Mouse (Mus musculus) testis, postnatal 14 days (tissue): ENCODE data around the gene Rap1b.
"Not testable (repeated sequence)": the region's sequence is repeated elsewhere in the genome, so short reads cannot be mapped to it uniquely, and the experiment has no call there.

Source experiments
- DNase-seq: peaks from one replicate; pipeline ENCODE4 v3.0.0; 2021; ENCODE audit warnings: low spot score

Rap1b gene

DNA sequence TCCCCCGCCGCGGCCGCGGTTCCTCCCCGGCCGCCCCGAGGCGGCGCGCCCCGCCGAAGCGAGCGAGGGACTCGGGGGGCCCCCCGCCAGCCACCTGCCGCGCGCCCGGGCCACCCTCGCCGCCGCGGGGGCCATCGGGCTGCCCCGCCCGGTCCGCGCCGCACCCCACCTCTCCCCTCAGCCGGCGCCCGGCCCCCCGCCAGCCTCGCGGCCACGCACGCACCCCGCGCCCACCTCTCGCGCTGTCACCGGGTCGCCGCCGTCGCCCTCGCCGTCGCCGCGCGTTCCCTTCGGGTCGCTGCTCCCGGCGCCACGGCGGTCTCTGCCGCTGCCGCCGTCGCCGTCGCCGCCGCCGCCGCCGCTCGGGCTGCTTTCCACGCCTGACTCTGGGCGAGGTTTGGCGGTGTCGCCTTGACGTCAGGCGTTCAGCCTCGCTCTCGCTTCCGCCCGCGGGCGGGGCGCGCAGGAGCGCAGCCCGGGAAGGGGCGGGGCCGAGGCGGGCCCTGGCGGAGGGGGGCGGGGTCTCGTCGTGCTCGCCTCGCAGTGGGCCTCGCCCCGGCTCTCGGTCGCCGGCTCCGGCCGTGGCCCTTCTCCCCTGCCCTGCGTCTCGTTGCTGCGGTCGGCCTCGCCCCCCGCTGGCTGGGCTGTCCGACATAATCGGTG lies at the start of gene Rap1b:
Gene Rap1b, minus strand, starts transcription at position 439 of the 663 bp plus-strand sequence.
- peak; percentile 94 for DNase-seq

DNA sequence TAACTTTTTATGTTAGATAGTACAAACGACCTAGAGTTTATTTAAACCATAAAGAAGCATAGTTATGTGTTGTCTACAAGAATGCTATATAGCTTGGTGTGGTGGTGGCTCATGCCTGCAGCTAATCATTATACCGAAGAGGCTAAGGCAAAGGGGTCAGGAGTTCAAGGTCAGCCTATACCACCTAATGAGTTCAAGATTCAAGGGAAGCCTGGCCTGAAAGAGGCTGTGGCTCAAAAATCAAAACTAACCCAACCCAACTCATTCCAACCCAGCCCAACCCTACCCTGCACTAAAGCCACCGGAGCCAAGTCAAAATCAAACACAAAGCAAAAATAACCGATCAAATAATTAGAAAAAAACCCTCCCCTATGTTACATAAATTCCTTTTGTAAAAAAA lies 49.4 kb upstream of the Rap1b start:
- no peak for DNase-seq

DNA sequence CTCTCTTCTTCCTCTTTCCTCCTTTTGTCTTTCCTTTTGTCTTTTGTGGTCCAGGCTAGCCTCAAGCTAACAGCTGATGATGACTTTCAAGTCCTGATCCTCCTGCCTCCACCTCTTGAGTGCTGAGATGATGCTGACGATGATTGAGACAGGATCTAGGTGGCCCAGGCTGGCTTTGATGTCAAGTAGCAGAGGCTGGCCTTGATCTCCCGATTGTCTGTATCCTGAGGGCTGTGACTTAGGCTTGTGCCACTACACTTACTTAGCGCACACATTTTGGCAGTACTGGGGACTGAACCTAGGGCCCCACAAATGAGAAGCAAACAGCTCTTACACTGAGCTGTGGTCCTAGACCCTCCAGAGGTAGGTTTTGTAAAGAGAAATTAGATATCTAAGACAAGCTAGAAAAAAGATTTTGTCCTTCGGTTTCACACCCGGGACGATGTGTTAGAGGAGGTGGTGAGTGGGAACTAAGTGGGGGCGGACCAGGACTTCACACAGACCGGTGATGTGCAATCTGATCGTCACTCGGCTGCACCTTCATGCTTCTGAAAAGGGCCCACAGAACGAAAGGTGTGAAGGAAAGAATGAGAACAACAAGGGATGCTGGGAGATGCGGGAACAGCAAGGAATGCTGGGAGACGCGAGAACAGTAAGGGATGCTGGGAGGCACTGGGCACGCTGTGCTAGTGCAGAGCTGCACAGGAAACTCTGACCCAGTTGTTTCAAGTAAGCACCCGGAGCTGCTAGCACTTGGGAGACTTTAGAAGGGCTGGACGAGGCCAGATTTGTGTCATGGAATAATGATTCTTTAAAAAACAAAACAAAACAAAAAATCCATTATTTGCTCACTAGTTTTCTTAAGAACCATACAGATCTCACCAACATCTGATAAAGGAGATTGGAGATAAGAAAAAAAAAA lies 48.5 kb upstream of the Rap1b start:
- no peak for DNase-seq

DNA sequence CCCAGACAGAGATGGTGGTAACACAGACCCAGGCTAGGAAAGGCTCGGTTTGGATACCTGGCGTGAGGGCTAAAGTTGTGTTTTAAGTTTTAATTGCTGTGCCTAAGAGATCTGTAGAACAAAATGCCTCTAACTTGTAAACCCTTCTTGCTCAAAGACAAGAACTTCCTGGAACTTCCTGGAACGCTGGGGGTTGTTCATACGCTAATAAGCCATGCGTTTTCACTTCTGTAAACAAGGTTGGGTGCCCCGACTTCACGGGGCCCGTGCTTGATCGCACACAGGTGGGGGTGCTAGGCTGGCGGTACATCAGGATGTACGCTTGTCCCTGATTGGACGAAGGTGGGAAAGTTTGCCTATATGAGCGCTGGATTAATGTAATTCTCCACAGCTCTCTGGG lies 47.3 kb upstream of the Rap1b start:
- DNase-seq = not testable (repeated sequence)

DNA sequence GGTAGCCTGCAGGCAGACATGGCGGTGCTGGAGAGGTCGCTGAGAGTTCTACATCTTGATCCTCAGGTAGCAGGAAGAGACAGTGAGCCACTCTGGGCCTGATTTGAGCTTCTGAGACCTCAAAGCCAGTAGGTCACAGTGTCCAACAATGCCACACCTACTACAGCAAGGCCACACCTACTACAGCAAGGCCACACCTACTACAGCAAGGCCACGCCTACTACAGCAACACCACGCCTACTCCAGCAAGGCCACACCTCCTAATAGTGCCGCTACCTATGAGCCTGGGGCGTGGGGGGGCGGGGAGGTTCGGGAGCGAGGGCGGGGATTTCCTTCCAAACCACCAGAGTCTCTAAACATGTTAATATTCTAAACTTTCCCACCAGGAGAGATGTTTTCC lies 45.5 kb upstream of the Rap1b start:
- peak; percentile 17 for DNase-seq

DNA sequence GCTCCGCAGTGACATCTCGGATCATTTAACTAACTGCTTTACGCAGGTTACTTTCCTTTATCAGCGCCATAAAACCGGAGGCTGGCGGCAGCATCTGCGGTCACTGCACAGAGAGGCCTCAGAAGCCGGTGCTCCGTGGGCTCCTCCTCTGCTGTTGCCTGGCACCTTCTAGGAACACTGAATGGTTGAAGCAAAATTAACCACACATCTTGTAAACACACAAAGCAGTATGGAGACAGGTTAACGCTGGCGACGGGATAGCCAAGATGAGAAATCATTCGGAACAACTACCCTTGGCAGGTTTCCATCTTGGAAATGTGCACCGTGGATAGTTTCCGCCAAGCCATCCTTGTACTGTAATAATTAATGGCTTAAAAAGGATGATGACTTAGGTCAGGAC lies 43.0 kb upstream of the Rap1b start:
- no peak for DNase-seq

DNA sequence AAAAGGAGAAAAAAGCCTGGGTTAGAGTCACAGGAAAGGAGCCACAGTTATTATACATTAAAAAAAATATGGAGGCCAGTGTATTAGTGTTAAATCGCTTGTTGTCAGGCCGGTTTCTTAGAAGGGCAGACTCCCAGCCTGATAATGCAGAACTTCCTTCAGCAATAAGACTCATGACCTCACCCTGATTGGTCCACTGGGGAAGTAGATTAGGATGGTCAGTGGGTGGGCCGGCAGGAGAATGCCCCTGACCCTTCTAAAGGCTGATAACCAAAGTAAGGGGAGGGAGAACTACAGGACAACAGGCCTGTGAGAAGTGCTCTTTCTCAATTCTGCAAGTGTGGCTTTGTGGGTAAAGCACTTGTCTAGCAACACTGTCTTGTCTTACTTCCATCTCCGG lies 39.5 kb upstream of the Rap1b start:
- DNase-seq = no peak

DNA sequence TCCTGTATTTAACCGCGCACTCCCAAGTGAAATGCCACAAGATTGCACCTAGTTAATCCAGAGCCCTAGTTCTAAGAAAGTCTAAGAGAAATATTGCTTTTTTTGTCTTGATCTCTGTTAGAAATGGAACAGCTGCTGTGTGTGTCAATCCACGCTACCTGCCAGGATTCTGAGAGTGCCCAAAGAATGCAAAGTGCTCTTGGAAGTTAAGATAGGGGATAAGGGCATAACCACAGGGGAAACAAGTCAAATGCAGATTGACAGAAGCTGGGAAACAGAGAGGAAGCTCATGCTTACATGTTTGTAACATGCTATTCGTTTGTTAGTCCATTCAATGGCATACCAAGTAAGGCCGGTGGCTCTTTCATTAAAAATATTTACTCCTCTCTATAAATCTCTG lies 38.9 kb upstream of the Rap1b start:
- DNase-seq = no peak

DNA sequence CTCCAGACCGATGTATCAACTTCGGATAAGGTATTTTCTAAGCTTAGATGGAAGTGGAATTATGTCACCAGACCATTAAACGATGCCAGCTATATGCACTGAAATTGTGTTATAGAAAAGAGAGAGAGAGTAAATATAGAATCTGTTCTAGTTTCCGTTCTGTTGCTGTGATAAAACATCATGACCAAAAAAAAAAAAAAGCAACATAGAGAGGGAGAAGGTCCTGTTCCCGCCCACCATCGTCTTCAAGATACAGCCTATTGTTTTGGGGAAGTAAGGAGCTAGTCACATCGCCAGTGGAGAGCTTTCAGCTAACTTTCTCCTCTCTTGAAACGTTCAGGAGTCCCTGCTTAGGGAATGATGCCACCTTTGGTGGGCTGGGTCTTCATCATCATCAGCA lies 37.6 kb upstream of the Rap1b start:
- no peak for DNase-seq

DNA sequence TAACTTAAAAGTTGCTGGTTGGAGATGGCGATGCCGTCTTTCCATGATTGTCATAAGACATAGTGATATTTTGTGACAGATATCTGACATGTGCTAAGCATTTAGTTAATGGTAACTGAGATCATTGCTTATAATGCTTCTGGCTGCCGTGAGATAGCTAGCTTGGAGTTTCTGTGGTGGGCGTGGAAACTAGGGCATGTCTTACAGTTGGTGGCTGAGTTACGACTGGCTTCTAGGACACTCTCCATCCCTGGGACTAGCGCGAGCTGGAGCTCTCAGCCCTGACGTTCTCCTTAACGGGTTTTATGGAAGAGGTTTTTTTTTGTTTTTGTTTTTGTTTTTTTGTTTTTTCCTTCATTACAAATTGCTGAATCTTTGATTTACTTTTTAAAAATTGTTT lies 32.8 kb upstream of the Rap1b start:
- DNase-seq = no peak

DNA sequence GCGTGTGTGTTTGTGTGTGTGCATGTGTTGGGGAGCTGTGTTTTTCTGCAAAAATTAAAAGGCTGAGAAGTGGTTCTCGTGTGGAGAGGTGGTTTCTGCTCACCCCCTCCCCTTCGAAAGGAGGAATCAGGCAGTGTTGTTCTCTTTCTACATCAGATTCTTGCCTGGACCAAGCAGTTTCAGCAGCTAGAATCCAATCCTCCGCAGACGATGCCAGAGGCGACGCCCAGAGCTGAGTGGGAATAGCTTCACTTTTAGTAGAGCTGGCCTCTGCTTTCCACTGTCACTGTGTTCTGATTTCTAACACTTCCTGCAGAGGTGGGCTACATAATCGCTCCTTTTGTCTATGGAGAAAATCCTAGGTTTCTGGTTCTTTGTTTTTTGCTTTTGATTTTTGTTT lies 31.0 kb upstream of the Rap1b start:
- DNase-seq = no peak

DNA sequence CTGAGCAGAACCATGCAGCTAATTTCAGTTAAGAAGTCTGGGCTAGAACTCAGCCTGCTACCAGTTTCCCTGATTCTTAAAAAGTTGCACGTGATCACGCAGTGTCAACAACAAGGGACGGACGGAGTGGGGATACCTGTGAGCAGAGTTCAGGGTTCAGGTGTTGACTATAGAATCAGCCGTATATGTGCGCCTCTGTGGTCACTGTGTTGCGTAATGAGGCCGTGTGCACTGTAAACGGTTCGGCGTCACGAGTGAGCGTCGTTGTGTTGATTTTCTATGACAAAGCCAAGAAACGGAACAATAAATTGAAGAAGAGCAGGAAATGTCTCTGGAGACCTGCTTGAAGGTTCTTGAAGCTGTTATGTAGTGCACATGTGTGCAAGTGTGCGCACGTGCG lies 30.6 kb upstream of the Rap1b start:
- DNase-seq = no peak

DNA sequence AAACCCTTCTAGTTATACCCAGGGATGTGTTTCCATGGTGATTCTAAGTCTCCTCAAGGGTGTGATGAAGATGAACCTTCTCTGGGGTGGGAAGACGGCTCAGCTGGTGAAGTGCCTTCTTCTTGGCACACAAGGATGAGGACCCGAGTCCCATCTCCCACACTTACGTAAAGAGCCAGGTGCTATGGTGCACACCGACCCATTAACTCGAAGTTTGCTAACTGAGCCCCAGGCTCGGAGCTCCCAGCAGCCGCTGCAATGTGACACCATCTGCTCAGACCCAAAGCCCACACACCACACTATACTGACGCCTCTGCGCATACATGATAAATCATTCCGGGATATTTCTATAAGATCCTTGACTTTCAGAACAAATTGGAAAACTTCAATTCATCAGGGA lies 29.1 kb upstream of the Rap1b start:
- DNase-seq = no peak

DNA sequence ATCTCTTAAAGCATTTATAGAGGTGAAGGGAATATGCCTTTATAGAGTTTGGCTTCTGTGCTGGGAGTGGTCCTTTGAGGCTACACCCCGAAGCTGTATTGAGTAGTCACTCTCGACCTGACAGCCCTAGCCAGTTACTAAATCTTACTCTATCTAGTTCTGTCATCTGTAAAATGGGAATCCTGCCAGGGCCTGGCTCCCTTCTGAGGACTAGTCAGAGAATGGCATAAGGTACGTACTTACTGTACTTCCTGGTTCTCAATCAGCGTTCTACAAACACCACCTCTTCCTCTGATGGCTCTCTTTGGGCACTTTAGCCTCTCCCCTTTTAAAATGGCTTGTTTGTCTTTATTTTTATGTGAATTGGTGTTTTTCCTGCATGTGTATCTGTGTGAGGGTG lies 28.1 kb upstream of the Rap1b start:
- DNase-seq = no peak

DNA sequence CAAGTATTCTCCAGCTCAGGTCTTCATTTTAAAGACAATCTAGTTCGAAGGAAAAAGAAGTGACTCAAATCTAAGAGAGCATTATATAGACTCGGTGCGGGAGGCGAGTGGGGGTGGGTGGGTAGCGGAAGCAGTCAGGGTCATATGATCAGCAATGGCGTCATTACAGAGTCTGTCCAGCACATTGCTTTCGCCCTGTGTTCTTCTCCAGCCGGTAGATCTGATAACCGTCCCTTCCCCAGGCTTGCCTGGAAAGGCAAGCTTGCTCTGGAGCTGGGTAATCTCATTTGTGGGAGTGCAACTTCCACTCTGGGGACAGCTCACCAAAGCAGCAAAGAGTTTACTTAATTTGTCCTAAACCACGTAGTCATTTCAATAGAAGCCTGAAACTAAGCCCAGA lies 26.6 kb upstream of the Rap1b start:
- no peak for DNase-seq

DNA sequence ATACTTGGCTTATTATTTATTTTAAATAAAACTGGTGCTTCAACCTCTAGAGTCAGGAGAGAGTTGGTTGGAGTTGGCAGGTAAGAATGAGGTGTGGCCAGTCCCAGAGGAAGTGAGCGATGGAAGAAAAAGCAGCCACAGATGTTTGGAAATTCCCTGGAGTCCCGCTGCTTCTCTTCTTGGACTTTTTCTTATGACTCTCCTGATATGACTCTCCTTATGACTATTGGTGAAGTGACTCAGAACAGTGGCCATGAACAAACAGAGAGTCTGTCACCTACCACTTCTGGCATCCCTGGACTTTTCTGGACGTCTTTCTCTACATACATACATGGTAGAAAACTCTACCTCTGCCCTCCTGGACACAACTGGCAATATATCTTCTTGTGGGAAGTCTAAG lies 21.5 kb upstream of the Rap1b start:
- no peak for DNase-seq

DNA sequence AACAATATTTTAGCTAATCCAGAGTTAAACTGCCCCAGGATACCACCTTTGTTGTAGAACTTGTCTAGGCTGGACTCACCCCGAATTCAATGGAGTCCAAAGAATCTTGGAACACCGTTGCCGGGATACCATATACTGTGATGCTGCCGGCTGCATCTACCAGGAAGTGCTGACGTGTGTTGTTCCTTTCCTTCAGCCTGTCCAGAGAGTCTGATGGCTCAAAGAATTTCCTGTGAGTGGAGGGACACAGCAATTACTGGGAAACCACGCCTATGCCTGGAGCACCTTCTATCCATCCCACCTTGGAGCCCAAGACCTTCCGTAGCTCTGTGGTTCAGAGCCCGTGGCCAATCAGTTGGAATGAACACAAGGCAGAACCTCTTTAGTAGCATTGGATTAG lies 20.8 kb upstream of the Rap1b start:
- DNase-seq = no peak

DNA sequence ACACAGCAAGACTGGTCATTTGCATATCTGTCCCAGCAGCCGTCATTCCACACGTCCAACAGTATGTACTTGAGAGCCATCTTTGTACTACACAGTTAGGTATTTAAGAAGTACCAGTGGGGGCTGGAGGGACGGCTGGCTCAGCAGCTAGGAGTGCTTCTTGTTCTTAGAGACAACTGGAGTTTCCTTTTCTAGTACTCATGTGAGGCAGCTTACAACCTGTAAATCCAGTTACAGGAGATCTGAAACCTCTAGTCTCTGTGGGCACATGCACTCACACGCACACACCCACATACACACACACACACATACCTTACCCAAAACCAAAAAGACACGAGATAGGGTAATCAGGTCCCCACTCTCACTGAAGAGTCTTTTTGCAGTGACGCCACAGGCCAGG lies 18.9 kb upstream of the Rap1b start:
- DNase-seq = no peak

DNA sequence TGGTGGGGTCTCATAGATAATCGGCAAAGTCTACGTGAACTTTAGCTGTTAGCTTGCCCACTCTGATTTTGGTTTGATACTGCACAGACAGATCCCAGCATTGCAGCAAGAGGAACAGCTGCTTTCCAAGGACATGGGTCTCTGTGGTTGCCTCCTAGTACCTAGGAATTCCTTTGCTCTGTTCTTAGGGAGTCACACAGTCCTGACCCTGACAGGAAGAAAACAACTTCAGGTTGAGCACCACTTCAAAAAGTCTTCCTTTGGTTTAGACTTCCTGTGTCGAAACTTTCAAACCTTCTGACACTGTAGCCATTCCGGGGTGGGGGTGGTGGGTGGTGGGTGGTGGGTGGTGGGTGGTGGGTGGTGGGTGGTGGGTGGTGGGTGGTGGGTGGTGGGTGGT lies 18.4 kb upstream of the Rap1b start:
- DNase-seq = no peak

DNA sequence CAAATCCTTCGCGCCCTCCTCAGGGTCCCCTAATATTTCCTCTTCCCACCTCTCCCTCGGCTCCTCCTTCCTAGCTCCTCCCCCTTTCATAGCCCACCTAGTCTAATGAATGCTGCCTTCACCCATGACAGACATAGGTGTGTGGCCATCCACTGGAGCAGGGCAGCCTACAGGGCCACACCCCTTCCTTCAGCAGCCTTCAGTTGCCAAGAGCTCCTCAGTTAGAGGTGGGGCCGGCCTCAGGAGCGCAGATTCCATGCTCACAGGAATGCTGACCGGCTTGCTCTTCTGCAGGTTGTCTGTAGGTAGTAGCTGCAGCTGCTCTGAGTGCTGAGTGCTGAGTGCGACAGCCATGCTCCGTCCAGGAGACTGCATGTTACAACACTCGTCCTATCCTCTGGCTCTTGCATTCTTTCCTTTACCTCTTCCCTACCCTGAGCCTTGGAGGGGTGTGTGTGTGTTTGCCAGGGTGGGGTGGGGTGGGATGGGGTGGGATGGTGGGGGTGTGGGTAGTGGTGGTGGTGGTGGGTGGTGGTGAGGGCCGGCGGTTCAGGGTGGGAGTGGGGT lies 16.3 kb upstream of the Rap1b start:
- DNase-seq = no peak

DNA sequence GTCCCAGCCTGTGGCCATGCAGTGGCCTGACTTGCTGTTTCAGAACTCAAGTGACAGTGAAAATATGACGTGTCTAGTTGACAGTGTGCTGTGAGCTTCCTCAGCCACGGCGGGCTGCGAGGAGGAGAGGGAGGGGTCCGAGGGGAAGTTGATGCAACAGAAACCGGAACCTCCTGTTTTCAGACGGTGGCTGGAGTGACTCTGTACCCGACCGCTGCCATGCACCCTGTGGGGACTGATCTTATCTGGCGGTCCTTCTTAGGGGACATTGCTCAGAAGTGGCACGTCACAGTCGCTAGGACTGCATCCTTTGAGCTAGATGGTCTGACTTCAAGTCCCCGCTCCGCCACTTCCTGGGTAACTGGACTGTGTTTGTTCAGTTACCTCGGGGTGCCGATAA lies 15.1 kb upstream of the Rap1b start:
- no peak for DNase-seq

DNA sequence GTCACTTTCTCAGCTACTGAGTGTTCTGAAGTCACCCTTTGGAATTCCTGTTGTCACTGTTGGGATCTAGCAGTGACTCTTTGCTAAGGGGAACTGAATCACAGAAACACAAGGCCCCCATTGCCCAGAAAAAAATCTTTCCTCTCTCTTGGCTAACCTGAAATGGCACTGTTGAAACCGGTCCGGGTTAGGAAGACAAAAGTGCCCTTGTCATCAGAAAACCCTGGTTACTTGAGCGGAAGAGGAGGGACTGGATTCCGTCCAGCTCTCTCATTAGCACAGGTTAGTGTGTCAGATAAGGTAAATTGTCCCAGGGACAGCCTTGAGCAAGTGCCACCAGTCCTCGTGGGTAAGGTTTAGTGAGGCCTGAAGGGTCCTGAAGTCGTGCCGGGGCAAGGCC lies 14.5 kb upstream of the Rap1b start:
- DNase-seq = no peak

DNA sequence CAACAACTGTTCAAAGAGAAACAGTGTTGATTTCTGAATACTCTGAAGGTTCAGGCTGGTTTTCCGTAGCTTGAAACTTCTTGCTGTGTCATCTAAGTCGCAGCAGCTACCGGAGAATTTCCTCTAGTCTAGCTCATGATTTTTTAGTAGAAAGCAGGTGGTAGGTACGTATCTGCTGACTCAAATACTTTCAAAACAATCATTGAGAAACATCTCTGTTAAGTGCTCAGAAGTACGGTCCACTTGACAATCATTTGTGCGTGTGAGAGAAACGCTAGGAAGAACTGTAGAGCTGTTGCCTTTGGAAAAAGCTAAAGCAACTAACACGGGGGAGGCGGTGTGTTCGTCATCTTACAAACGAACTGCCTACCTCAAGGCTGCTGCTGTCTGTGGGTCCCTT lies 14.0 kb upstream of the Rap1b start:
- no peak for DNase-seq
